Mouse (Mus musculus): ENCODE results near the gene Znhit6.

The Znhit6 gene

DNA sequence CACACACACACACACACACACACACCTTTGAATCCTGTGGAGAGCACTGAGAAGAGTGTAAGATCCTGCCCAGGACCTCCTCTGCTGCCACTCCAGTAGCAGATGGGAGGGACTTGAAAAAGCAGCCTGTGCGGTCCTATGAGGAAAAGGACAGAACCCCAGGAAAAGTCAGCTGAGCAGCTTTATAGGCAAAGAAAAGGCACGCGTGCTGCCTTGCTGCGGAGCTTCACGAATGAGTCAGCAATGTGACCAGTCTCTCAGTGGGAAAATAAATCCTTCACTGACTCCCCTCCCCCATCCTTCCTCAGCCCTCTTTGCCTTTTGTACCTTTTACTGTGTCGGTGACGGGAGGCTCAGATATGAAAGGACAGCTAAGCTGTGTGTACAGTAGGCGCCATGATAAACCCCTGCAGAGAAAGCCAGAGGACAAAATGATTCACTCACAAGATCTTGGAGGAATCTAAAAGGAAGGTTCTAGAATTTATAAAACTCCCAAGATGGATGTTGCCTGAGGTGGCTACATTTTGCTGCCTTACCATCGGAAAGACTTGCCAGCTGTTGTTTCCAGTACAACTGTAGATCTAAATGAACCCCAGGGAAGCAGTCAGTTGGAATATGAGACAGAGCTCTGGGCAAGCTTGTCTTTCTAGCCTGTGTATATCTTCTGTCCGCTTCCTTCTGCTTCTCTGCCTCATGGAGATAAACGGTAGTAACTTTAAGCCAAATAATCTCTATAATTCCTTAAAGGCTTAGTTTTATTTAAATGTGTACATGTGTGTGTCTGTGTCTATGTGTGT, 26.6 kb downstream of the Znhit6 start:
- in situ Hi-C loops (cut with MboI, MseI) = loop anchor here (25.0 kb wide), 2 partner anchors 310 to 1040 kb away; partner anchors contain the start of genes Bcl10 (in 1 of the 2), Hs2st1 (in 1 of the 2) and Selenof (in 1 of the 2)

DNA sequence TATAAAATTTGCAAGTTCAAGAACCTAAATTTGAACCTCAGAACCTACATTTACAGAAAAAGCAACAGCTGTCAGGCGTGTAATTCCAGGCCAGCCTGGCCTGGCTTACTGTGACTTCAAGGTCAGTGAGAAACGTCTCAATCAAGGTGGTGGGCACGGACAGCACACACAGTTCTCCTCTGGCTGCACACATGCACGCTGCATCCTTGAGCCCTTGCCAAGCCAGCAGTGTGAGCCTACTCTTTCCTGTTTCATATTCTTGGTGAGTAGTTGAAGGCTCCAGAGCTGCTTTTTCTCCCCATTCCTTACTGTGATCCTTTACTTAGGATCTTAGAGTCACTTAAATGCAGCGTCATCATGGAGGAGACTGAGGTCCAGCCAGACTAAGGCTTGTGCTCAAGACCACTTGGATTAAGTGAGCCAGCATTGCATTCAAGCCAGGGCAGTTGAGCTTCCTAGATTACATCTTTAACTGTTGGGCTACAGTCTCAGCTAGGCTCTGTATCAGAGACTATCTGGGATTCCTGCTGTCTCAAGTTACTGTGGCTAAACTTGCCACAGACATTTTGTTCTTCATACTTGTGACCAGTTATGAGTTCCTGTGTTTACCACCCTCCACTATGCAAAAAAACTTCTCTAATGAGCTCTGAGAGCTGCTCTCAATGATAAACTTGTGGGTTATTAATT, 29.6 kb downstream of the Znhit6 start:
- in situ Hi-C loops (cut with MboI, MseI) = loop anchor here (25.0 kb wide), 2 partner anchors 307 to 1043 kb away; partner anchors contain the start of genes Bcl10 (in 1 of the 2), Hs2st1 (in 1 of the 2) and Selenof (in 1 of the 2)

DNA sequence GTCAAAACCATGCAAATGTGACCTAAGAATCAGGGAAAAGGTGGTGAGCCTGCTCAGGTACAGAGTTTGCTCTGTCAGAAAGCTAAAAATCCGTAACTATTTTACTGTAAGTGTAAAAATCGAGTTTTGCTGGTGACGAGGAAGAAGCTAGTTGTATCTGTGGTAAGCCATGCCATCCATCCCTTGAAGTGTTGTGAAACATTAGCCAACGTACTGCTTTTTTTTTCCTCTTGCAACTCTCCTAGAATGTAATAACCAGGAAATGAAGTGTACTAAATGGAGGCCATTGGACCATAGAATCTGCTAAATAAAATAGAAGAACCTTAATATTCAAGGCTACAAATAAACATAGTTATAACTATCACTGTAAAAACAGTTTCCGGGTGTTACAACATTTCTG, 32.3 kb downstream of the Znhit6 start:
- in situ Hi-C loops (cut with MboI, MseI) = loop anchor here (25.0 kb wide), 2 partner anchors 304 to 1046 kb away; partner anchors contain the start of genes Bcl10 (in 1 of the 2), Hs2st1 (in 1 of the 2) and Selenof (in 1 of the 2)

DNA sequence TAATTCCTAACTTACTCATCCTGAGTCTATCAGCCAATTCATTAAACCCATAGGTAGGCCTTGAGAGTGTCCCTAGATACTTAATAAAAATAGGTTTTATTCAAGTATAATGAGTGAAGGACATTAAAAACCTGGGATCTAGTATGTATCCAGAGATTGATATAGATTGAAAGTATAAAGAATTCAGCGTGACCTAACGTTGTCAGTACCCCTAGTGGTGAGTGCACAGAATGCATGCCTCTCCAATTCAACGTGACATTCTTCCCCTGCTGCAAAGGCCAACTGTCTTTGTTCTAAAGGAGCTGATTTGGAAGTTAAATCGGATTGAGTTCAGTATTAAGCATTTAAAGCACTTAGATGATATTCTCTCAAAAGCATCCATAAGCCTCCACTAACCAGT, 36.7 kb downstream of the Znhit6 start:
- in situ Hi-C loops (cut with MboI, MseI) = loop anchor here (25.0 kb wide), 2 partner anchors 300 to 1050 kb away; partner anchors contain the start of genes Bcl10 (in 1 of the 2), Hs2st1 (in 1 of the 2) and Selenof (in 1 of the 2)

DNA sequence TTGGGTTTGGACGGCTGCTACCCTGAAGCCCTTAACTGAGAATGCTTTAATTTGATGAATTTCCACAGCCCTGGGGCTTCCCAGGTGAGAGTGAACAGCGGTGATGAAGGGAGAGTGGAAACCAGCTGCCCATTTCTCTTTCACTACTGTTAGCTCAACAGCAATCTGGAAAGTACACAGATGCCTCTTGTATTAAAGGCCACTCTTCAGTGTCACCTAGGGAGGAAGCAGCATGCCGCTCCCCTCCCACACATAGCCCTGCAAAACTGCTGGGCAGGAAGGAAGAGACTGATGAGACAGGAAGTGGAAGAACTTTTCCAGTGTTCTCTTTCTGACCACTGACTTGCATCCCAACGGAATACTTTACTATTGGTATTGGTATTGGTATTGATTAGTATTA, 37.2 kb downstream of the Znhit6 start:
- in situ Hi-C loops (cut with MboI, MseI) = loop anchor here (25.0 kb wide), 2 partner anchors 299 to 1051 kb away; partner anchors contain the start of genes Bcl10 (in 1 of the 2), Hs2st1 (in 1 of the 2) and Selenof (in 1 of the 2)

DNA sequence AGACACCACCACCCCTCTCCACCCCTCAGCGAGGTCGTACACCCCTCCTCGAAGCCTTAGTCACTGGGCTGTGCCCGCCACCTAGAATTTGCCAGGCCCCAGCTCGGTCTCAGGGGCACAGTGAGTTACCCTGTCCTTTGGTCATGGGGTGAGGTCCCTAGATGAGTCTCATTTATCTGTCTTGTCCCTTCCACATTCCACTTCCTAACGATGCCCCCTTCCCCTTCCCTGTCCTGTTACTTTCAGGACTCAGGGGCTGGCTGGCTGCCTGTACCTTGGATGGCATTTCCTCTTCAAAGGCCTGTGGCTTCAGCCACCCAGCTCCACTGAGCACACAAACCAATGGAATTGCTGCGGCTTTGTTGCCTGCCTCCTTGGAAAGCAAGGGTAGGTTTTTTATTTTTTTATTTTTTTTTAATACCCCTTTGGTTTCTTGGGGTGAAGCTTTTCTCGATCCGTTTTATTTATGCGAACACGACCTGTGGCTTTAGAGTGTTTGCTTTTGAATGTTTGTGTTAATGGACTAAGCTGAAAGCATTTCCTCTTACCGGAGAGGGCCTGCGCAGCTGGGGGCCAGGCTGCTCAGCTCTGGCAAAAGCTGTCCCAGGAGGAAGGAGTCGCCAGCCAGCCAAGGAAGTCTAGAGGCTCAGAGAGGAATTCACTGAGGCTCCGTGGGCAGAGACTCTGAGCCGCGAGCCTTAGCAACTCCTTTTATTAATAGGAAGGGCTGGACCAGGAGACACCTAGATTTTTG, 38.5 kb downstream of the Znhit6 start:
- in situ Hi-C loops (cut with MboI, MseI) = loop anchor here (25.0 kb wide), 2 partner anchors 298 to 1052 kb away; partner anchors contain the start of genes Bcl10 (in 1 of the 2), Hs2st1 (in 1 of the 2) and Selenof (in 1 of the 2)

DNA sequence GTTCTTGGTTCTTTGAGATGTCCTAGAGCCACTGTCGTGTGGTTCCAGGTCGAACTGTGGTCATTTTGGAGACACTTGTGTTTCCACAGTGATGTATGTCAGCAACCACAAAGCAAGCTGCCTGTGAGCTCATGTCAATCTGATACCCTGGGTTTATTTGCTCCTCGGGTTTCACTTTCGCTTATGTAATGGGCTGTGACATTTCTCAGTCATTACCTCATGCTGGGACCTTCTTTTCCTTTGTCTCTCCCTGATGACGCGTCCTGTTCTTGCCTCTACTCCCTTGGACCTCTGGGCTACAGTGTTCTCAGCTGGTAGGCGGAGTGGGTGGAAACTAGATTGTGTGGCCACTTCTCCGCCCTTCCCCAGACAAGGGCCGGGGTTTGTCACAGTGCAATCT, 42.3 kb downstream of the Znhit6 start:
- in situ Hi-C loops (cut with MboI, MseI) = loop anchor here (25.0 kb wide), 2 partner anchors 294 to 1056 kb away; partner anchors contain the start of genes Bcl10 (in 1 of the 2), Hs2st1 (in 1 of the 2) and Selenof (in 1 of the 2)

DNA sequence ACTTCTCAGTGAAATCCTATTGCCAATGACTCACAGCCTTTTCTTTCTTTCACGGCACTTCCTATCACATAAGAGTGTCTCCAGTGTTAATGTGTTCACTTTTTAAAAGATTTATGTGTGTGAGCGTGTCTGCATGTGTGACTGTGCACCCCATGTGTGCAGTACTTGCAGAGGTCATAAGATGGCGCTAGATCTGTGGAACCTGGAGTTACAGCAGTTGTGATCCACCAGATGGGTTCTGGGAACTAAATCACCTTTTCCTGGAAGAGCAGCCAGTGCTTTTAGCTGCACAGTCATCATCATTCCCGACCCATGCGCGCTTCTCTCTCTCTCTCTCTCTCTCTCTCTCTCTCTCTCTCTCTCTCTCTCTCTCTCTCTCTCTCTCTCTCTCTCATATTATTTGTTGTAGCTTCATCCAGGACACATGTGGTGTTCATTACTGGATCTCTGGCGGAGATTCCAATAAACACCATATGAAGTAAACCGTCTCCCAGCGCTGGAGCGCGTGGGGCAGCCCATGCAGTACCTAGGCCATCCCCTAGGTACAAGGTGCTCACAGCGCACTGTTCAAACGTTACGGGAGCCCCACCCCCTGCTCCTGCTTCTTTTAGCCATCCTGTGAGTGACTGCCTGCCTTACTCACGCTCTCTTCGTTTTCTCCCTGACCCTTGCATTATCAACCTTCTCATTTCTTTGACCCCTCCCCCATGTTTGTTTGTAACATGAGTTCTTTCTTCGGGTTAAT, 43.8 kb downstream of the Znhit6 start:
- in situ Hi-C loops (cut with MboI, MseI) = loop anchor here (25.0 kb wide), 2 partner anchors 293 to 1057 kb away; partner anchors contain the start of genes Bcl10 (in 1 of the 2), Hs2st1 (in 1 of the 2) and Selenof (in 1 of the 2)

DNA sequence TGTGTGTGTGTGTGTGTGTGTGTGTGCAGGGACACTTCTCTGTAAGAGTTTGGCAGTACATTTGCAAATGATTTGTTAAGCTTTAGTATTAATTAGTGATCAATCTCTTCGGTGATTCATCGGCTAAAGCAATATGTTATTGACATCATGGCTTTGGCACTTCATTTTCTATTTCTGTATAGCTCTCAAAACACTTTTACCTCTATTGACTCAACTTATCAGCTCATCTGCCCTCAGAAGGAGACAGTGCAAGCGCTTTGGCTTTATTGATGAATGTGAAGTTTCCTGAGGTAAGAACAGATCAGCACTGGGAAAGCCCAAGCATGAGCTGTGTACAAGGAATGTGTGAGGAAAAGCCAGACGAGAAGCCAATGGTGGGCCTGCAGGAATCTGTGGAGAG, 45.2 kb downstream of the Znhit6 start:
- in situ Hi-C loops (cut with MboI, MseI) = loop anchor here (25.0 kb wide), 2 partner anchors 291 to 1059 kb away; partner anchors contain the start of genes Bcl10 (in 1 of the 2), Hs2st1 (in 1 of the 2) and Selenof (in 1 of the 2)

DNA sequence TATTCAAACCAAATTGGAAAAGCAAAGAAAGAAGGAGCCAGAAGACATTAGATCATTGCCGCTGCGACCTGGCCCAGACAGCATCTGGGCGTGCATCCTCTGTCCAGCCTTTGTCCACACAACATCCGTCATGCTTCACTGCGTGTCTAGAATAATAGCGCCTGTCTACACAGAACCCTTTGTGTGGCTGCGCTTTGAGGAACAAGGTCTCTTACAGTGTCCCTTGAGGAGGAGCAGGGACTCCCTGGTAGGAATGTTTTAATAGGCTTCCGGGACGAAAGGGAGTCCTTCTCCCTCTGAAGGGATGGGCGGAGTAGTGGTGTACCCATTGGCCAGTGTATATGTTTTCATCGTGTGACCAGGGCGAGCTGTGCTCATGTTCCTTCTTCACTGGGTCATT, 47.0 kb downstream of the Znhit6 start:
- in situ Hi-C loops (cut with MboI, MseI) = loop anchor here (25.0 kb wide), 2 partner anchors 289 to 1061 kb away; partner anchors contain the start of genes Bcl10 (in 1 of the 2), Hs2st1 (in 1 of the 2) and Selenof (in 1 of the 2)

DNA sequence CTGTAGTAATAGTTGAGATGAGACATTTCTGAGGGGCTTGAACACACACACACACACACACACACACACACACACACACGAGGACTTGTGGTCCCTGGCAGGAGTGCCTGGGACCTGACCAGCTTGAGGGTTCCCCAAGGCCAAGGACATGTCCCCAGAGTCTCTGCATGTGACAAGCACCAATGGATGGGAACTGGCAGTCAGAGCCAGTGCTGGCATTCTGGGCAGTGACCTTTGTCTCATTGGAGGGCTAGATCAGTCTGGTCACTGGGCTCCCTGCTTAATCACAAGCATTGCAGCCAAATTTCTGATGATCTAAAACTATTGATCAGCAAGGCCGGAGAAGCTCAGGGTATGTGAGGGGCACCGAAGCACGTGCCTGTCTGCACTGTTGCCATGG, 48.8 kb downstream of the Znhit6 start:
- in situ Hi-C loops (cut with MboI, MseI) = loop anchor here (25.0 kb wide), 2 partner anchors 288 to 1062 kb away; partner anchors contain the start of genes Bcl10 (in 1 of the 2), Hs2st1 (in 1 of the 2) and Selenof (in 1 of the 2)

DNA sequence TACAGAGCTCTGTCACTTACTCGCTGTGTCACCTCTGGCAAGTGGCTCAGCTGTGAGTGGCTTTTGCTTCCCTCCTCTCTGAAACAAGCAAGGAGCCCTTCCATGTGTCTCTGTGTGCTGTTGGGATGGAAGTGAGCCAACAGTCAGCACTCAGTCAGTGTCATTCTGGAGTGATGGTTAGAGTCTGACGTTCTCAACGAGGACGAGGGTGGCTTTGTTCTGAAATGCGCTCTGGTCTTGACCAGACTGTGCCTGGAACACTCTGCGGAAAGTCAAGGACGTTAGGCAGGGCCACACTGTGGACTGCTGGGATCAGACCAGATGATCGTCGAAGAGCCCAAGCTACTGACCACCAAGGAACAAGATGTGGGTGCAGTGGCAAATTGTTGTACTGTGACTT, 49.5 kb downstream of the Znhit6 start:
- in situ Hi-C loops (cut with MboI, MseI) = no loop called here

DNA sequence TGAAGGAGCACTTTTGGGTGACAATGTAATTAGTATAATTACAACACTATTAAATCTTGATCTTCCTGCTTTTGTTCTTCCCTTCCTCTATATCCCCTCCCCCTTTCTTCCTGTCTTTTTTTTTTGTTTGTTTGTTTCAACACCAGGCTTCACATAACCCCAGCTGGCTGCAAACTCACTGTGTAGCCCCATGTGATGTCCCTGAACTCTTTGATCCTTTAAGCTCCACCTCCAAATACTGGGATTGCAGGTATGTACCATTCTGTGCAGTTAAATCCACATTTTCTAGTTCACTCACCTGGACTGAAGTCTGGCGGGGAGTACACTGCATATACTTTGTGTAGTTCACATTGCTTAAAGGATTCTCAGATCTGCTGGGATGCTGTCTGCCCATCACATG, 50.1 kb downstream of the Znhit6 start:
- in situ Hi-C loops (cut with MboI, MseI) = no loop called here

DNA sequence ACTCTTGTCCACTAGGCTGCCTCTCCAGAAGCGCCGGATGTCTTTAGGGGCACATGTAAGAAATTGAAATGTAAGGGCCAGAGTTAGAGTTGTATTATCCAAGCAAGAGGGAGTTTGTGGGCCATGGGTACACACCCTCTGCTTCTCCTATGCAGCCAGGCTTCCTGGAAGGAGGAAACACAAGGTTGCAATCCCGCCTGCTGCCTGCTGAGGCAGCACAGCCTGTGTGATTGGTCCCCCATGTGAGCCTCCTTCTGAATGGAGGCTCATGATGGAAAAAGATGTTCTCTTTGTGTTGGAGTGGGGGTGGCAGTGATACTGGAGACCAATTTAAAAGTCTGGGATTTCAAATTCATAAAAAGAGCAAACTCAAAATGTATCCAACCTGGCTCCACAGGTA, 51.8 kb downstream of the Znhit6 start:
- in situ Hi-C loops (cut with MboI, MseI) = no loop called here

DNA sequence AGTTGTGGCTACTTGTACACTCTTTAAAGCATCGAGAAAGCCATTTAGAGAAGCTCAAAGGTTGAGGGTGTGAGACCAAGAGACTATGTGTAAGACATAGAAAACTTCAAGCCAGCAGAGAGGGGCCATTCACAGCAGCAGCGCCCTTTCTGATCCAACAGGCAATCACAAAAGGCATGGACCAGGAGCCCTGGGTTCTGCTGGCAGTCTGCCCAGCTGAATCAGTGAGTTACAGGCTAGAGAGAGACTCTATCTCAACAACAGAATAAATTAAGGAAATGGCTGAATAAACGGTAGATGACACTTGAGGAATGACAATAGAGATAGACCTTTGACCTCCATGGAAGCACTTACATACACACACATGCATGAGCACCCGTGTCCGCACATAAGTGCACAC, 52.6 kb downstream of the Znhit6 start:
- in situ Hi-C loops (cut with MboI, MseI) = no loop called here

DNA sequence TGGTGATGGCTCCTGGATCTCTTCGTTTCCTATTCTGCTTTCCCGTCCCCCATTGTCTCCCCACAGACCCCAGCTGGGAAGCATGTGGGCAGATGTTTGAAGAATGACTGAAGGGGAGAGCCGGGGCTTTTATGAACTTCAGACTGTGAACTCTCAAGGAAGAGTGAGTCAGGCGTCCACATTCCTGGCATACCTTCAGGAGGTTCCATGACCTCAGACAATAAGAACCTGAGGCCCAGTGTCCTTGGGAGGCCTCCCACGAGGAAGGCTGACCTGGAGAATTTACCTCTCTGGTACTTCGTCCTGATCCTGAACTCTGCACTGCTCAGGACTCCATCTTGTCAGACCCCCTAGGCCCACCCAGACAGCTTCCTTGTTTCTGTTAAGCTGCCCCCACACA, 56.9 kb downstream of the Znhit6 start:
- in situ Hi-C loops (cut with MboI, MseI) = no loop called here

DNA sequence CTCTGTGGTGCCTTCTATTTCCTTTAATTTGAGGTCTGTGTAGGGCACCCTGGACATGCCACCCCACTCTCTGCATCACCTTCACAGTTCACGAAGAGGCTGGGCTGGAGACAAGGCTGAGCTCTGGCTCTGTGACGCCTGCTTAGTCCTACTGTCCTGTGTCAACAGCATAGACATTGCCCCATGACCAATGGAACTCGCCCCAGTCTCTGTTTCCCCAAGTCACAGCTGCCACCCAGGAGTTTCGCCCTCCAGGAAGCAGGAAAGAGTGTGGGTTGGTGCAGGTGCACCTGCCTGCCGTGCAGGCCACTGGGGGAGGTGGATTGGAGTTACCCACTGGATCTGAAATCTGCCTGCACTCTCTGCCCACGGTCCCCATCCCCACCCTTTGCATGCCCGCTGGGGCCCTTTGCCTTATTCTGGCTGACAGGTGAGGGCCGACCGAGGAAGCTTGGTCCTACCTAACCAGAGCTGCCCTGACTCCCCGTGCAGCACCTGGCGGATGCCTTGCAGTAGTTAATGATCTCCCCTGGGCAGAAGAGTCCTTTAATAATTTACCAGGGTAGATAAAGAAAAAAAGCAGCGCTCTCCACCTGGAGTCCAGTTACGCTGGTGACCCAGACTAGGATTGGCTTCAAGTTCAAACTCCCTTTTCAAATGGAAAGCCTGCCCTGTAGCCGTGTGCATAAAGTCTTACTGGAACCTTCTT, 58.2 kb downstream of the Znhit6 start:
- in situ Hi-C loops (cut with MboI, MseI) = no loop called here

DNA sequence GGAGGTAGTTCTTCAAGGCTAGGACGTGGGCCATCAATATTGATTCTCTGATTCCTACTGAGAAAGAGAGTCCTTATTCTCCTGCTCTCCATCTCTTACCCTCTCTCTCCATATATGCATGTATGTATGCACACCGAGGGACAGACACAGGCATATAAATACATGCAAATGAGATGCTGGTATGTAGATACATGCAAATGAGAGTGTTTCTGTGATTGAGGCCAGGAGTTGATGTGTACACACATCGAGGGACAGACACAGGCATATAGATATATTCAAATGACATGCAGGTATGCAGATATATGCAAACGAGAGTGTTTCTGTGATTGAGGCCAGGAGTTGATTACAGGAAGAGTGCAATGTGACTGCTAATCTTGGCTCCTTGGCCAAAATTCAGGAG, 64.2 kb downstream of the Znhit6 start:
- in situ Hi-C loops (cut with MboI, MseI) = no loop called here

DNA sequence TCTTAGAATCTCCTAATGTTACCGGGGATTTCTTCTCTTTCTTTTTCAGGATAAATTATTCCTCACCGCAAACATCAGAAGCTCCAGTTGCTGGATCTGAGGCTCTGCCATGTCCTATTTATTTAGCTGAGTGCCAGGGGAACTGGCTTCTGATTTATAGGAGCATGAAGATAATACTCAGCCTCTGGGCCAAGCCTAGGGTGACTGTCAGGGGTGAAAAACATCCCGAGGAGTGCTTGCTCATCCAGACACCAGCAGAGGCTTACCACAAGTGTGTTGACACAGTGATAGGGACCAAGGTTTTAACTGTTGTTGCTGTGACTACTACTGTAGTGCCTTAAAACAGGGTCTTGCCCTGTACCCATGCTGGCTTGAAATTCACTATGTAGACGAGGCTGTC, 64.6 kb downstream of the Znhit6 start:
- in situ Hi-C loops (cut with MboI, MseI) = no loop called here
